Comparison of ENCODE assay signal across 1 mouse cellular context in the genomic region with DNA sequence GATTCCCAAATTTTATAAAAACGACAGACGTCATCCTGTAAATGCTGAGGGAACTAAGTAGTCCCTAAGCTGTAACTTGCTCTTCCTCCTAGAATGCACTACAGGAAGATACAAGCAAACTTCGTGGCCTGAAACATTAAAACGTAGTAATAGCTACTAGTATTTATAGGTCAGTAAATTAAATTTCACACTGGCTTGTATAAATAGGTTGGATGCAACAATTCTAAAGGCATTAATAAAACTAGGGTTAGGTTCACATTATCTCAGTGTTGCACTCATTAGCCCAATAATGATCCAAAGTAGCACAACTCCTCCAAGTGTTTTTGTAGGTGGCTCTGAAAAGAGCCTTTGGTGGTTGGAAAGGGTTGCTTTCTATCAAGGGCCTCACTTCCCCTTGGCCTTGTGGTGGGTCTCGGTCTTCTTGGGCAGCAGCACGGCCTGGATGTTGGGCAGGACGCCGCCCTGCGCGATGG.
TF ChIP-seq lines count a peak whose summit lies in the region.

No protein-coding gene starts in this region.

TF ChIP-seq in MEL, 35 proteins besides CTCF, POLR2A, EP300 and RAD21:
- TF ChIP-seq MEF2A (IDR thresholded peaks at IDR 0.05; ENCODE audit: extremely low read depth, insufficient replicate concordance, low read depth, low read length, poor library complexity, severe bottlenecking) = no peak
- peak; percentile 94; the same call in 1 of the 2 replicates for TF ChIP-seq POLR2AphosphoS5 (IDR thresholded peaks at IDR 0.05; ENCODE audit: borderline replicate concordance, low read depth, low read length)
